Mouse (Mus musculus): Measurements from ENCODE around the gene Sapcd2. TPM values are rescaled to one million over a fixed set of nuclear protein-coding genes. Genes with fewer than 3 reads are reported as not detected.

Gene Sapcd2
- total RNA-seq (2021) = 1 to 10 TPM; 3.2 to 4.1 TPM
- long read RNA-seq, partial matches to known transcripts = 0 of 3 reads
- long read RNA-seq, other reads (novel, unspliced or antisense) = 2 of 3 reads

- DNase-seq (ENCODE audit: low spot score in 2 of 2) = peak; percentile 85 to 93
Observed at GRCm38 (mm10) chr2:25371764-25372643, at the start of gene Sapcd2. TSS of gene Sapcd2 (plus strand) at chr2:25372321.

DNA sequence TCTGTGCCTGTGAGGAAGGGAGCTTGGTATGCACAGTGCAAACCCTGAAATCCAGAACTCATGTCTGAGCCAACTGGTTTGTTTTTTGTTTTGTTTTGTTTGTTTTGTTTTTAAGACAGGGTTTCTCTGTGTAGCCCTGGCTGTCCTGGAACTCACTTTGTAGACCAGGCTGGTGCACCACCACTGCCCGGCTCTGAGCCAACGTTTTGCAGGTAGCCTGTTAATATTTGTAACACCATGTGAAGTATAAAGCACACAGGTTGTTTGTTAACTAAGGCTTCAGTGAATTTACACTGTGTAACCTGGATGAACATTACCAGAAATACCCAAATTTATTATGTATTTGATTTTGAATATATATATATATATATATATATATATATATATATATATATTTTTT, 46.1 kb upstream of the Sapcd2 start:
- DNase-seq (ENCODE audit: low spot score in 2 of 2) = no peak

GRCm38 (mm10) chr2:25328440-25328839, 43.7 kb upstream of the Sapcd2 start:
- no peak for DNase-seq (ENCODE audit: low spot score in 2 of 2)

GRCm38 (mm10) chr2:25331470-25331869, 40.7 kb upstream of the Sapcd2 start:
- no peak for DNase-seq (ENCODE audit: low spot score in 2 of 2)

DNA sequence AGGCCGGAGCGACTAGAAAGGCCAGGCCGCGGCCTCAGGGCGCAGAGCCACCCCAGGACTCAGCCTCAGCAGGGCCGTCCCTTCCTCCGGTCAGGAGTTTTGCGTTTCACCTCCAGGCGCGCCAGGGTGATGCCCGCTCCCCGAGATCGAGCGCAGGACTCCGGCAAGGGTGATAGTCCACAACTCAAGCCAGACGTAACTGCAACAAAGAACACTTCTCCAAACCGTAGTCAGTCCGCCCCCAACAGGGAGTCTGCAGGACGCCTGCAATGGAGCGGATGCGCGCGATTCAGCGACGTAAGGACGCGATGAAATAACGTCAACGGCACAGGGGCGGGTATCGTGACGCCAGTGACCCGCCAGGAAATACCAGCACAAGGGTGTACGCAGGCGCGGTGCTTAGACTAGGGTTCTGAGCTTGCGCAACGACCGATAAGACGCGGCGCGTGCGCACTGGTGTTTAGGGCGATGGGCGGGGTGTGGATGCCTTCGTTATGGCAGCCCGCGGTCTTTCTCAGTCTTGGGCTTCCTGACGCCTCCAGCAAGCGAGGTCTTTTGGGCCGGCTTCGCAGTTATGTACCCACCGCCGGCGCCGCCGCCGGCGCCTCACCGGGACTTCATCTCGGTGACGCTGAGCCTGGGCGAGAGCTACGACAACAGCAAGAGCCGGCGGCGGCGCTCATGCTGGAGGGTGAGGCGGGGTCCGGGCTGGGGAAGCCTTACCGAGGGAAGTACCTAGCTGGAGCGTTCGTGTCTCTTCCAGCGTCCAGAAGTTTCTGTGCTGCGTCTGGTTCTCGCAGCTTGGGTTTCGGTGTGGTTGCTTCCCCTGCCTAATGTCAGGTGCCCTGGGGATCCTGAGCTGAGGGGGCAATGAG, 39.6 kb upstream of the Sapcd2 start, which contains the start of gene Man1b1:
Man1b1 (plus strand) TSS at position 53 of the 875 bp plus-strand sequence.
- DNase-seq (ENCODE audit: low spot score in 2 of 2) = peak; percentile 99 to 100

DNA sequence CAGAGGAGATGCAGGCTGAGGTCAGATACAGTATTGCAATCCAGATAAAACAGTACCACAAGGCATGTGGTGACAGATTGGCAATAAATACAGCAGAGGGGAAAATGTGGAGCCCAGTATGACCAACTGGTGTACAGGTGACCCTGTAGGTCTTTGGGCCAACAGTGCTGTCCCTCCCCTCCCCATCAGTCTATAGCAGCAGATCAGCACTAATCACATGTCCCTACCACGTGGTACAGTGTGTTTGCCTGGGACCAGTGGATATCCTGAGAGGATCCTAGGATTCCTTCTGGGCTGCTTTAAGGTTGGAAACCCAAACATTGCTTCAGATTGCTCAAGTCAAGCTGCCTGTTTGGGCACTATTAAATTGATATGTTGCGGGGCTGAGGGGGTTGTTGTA, 38.6 kb upstream of the Sapcd2 start:
- DNase-seq (ENCODE audit: low spot score in 2 of 2) = no peak

- peak in 1 of 2 experiments; percentile 48 for DNase-seq (ENCODE audit: low spot score in 2 of 2)
Observed at GRCm38 (mm10) chr2:25338303-25338702, 33.8 kb upstream of the Sapcd2 start.

DNA sequence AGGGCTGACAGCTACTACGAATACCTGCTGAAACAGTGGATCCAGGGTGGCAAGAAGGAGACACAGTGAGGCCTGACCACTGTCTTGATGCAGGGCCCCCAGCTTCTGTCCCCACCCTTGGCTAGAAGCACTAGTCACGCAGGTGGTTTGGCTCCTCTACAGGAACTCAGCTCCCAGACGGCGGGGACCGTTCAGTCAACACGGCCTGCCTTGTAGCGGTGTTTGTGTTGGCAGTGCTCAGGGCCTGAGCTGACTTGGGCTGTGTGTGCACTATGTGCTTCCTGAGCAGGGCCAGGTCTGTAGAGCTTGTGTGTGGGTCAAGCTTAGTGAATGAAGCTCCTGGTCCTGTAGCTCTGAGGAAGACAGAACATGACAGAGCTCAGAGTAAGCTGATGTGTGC, 24.0 kb upstream of the Sapcd2 start:
- no peak for DNase-seq (ENCODE audit: low spot score in 2 of 2)

DNA sequence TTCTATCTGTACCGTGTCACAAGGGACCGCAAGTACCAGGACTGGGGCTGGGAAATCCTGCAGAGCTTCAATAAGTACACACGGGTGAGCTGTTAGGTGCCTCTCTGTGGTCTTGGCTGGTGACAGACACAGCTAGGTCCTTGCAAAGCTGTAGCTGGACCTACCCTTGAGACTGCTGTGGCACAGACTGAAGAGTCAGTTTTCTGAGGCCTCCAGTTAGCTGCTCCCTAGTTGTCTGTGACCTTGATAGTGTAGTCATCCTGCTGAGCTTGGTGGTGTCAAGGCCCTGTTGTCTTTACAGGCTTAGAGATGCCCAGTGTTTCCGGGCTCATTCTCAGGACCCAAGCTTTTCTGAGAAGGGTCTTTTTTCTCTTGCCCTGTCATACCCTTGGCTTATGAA, 22.6 kb upstream of the Sapcd2 start:
- DNase-seq (ENCODE audit: low spot score in 2 of 2) = no peak

GRCm38 (mm10) chr2:25350701-25351100, 21.4 kb upstream of the Sapcd2 start:
- no peak for DNase-seq (ENCODE audit: low spot score in 2 of 2)

DNA sequence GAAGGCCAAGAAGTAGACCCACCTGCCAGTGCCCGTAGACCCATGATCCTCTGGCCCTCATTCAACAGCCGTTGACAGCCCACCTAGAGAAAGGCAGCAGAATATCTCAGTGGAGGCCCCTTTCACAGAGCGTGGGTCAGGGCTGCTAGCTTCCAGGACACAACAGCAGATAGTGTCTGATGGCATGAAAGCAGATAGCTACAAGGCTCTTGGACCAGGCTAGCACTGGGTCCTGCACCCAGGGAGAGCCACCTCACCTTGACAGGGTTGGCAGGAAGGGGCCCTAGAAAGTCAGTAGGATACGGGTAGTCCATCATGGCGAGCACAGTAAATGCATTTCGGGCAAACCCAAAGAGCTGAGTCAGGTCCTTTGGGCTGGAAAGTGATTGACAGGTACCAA, 17.9 kb upstream of the Sapcd2 start:
- no peak for DNase-seq (ENCODE audit: low spot score in 2 of 2)

DNA sequence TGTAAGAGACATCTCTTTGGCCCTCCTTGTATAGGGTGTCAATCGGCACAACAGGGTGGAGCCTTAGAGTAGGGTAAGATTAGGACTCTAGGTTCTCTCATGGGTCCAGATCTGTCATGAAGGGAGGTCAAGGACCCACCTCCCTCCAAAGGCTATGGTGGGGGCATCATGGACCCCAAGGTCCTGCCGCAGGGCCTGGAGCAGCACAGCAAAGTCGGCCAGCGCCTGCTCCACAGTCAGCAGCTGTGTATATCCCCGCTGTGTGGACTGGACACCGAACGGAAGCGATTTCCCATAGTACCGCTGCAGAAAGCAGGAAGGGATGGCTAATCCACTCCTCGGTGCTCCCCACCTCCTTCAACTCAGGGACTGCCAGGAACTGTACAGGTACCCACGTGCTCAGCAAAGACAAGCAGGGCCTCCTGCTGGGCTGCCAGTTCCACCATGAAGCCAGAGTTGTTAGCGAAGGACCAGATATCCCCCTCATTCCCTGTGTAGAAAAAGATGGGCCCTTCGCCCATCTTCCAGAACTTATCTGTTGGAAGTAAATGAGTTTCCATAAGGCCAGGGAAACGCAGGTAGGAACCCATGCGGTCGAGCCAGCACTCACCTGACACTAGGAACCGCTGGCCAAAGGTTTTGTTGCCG, 16.6 kb upstream of the Sapcd2 start:
- no peak for DNase-seq (ENCODE audit: low spot score in 2 of 2)

DNA sequence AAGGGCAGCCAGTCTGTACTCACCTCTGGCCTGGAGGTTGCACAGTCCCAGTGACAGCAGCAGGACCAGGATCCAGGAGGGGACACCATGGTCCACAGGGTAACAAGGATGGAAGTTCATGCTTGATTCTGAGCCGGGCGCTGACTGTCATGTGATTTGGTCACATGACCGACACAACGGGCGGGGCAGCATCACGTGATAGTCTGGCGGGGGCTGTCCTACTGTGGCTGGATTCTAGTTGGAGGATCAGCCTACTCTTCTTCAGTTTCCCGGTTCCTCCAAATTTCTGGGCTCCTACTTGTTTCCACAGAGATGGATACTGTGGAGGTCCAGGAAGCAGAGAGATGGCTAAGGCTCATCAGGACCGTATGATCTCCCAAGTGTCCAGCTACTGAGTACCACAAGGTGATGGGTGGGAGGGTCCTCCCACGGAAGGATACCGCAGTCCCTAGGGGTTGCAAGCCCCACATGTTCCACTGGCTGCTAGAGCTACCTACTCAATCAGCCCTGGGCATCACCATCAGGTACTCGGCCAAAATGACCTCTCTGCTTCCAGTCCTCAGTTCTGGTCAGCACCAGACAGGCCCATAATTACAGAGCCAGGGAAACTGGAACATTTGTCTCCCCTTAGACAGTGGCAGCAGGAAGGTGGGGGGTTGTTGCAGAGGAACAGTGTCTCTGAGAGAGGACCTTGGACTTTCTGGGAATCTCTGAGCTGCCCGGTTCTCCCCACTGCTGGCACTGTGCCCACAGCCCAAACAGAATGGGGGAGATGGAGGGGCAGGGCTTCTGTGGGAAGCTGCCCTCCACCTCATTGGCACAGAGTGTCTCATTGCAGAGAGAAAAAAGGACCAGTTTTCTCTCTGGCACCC, 15.7 kb upstream of the Sapcd2 start, which contains the start of gene Dpp7:
Dpp7 (minus strand) TSS at position 152 of the 872 bp plus-strand sequence.
- DNase-seq (ENCODE audit: low spot score in 2 of 2) = peak; percentile 80 to 88

DNA sequence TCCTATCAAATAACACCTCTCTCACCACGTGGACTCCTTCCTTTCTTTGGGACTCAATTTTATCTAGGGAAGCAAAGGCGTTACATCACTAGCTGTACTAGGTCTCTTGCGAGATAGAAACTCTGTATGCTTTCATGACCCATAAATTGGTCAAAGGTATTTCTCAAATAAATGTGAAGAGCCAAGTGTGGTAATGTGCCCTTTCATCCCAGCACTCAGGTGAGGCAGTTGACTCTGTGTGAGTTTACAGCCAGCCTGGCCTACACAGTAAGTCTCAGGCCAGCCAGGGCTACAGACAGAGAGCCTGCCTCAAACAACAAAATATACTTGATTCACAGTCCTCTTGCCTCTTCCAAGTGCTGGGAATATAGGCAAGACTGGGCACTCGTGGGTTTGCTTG, 12.3 kb upstream of the Sapcd2 start:
- no peak for DNase-seq (ENCODE audit: low spot score in 2 of 2)

- DNase-seq (ENCODE audit: low spot score in 2 of 2) = no peak
Observed at GRCm38 (mm10) chr2:25363478-25364178, 8.5 kb upstream of the Sapcd2 start.

DNA sequence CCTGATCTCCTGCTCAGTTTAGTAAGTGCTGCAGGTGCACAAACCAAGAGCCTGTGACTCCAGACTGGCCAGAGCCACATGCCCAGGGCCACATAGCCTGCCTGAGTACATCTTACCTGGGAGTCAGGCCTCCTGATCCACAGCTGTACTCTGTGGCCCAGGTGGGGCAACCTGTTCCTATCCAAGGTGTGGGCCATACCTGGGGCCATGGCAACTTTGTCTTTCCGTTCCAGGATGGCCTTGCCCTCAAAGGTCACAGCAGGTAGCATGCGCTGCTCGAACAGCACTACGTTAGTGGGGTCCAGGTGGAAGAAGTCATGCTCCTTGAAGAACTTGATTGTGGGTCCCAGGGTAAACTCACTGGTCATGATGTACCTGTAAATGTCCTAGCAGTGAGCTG, 7.8 kb upstream of the Sapcd2 start:
- DNase-seq (ENCODE audit: low spot score in 2 of 2) = no peak

DNA sequence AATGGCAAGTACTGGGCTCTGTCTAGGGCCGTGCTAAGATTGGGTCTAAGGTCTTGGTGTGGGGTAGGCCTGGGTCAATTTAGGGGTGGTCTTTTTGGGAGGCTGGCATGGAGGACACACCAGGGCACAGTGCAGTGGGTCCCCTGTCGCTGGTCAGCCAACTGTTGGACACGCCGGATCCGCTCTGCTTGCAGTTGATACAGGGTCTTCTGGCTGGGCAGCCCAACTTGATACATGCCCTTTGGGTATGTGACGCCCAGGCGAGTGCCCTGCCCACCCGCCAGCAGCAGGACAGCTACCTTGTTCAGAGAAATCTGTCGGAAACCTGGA, 7.4 kb upstream of the Sapcd2 start:
- DNase-seq (ENCODE audit: low spot score in 2 of 2) = no peak

DNA sequence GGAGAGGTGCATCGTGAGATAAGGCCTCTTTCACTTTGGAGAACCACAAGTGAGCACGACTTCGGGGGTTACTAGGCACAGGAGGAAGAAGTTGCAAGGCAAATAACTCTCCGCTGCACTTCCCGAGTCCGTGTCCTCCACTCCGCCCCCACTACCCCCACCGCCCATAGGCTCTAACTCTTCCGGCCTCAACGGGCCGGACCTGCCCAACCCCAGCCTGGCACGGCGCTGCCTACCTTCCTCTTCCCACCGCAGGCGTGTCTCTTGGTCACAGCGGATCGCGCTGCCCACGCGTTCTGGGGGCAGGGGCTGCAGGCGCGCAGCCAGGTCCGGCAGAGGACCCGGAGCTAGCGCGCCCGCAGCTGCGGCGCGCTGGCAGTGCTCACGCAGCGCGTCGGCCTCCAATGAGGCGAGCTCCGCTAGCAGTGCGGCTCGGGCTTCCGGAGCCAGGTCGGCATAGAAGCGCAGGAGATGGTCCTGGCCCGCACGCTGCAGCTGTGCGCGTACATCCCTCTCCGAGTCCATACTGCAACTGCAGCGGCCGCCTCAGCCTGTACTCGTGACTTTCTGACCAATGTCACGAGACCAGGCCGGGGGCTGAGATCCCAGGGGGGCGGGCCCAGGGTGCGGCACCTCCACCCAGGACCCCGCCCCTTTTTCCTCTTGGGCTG, 6.9 kb upstream of the Sapcd2 start, which contains the start of gene Uap1l1:
Uap1l1 (minus strand) TSS at position 592 of the 671 bp plus-strand sequence.
- DNase-seq (ENCODE audit: low spot score in 2 of 2) = peak; percentile 48 to 54

DNA sequence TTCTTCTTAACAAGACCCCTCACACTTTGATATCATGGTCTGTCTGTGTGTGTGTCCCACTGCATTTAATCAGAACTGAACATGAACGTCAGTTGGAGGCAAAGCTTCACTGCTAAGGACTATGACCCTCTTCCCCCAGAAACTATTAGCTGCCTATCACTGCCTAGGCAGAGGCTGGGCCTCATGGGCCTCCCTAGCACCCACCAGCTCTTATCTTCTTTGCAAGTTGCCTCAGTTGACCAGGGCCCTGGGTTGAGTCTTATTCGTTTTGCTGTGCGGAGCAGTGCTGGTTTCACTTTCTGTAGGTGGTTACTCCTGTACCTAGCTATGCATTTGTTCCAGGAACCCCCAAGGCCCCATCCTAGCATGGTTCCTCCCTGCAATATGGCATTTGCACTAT, 2.1 kb upstream of the Sapcd2 start:
- DNase-seq (ENCODE audit: low spot score in 2 of 2) = no peak
